Mouse (Mus musculus) limb, embryonic 11.5 days (tissue): ENCODE measurements at regions not wholly inside any gene's neighbourhood (a gene's known extent, or its start where the extent isn't known, plus 50 kb on each side); places are given as distances from the start of the nearest gene placed in this dataset.

Source experiments
- ATAC-seq: fragments of 200-750 bp; cut with Nextera tagmentation; 2 replicates; pipeline ENCODE4 v1.8.0; 2017; ENCODE audit warnings: low read depth; ENCODE audit not compliant: insufficient number of reproducible peaks, low FRiP score, low TSS enrichment
- DNase-seq: peaks from one replicate; pipeline ENCODE4 v3.0.0-alpha.2; 2015; ENCODE audit warnings: low spot score
- H3K27ac ChIP-seq: fragments of 300-500 bp; sonication (generic); replicated peaks from 2 replicates; pipeline ENCODE4 v1.5.1; 2014; ENCODE audit warnings: low read depth, mild to moderate bottlenecking, low read length
- H3K27me3 ChIP-seq: fragments of 300-500 bp; sonication (generic); 2 replicates; pipeline ENCODE4 v1.6.1; 2014; ENCODE audit warnings: mild to moderate bottlenecking, low read length, mixed read lengths; ENCODE audit not compliant: control insufficient read depth, insufficient read depth
- H3K36me3 ChIP-seq: fragments of 300-500 bp; sonication (generic); 2 replicates; pipeline ENCODE4 v1.6.1; 2014; ENCODE audit warnings: mild to moderate bottlenecking, low read length, moderate library complexity, mixed read lengths; ENCODE audit not compliant: control insufficient read depth, insufficient read depth
- H3K4me1 ChIP-seq: fragments of 300-500 bp; sonication (generic); 2 replicates; pipeline ENCODE4 v1.6.1; 2014; ENCODE audit warnings: low read length, mixed read lengths; ENCODE audit not compliant: control insufficient read depth, insufficient read depth
- H3K4me2 ChIP-seq: fragments of 300-500 bp; sonication (generic); 2 replicates; pipeline ENCODE4 v1.6.1; 2014; ENCODE audit warnings: low read depth, mild to moderate bottlenecking, moderate library complexity; ENCODE audit not compliant: severe bottlenecking
- H3K4me3 ChIP-seq: fragments of 300-500 bp; sonication (generic); 2 replicates; pipeline ENCODE4 v1.5.1; 2014; ENCODE audit warnings: low read depth, low read length
- H3K9ac ChIP-seq: fragments of 300-500 bp; sonication (generic); 2 replicates; pipeline ENCODE4 v1.6.1; 2014; ENCODE audit warnings: mild to moderate bottlenecking, low read length
- H3K9me3 ChIP-seq: fragments of 300-500 bp; sonication (generic); 2 replicates; pipeline ENCODE4 v1.6.1; 2016; ENCODE audit warnings: low read length; ENCODE audit not compliant: control insufficient read depth
- WGBS: fragments of 180-500 bp; shearing (Covaris S2); extraction: QIAGEN DNeasy Blood & Tissue Kit; methylation state at CpG from one replicate; pipeline ENCODE4 v1.1.7; 2014; 5-methylcytosine and 5-hydroxymethylcytosine counted together

DNA sequence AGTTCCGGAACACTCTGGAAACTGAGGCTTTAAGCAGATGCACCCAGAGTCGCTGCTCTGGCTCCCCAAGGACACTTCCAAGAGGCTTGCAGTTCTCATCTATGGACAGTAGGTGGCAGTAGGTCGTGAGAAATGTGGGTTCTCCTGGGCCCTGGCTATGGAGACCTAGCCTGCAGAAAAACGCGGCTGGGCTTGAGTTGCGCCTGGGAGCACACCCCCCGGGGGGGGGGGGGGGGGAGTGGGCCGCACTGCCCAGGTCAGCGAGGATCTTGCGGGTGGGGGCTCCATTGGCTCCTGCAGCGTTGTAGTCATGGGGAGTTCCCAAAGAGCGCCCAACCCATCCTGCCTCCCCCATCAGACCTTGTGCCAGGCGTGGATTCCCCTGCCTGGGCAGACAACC is 473.3 kb downstream of the Insc start:
- peaks cover 5% of the 10 kb centered on the region; the same call in 1 of the 2 replicates for H3K4me1 ChIP-seq
- H3K4me2 ChIP-seq, result peak overlapping the region; percentile 56
- peak overlapping the region; percentile 18; the same call in 1 of the 2 replicates for H3K4me3 ChIP-seq
- H3K9ac ChIP-seq, result no peak overlapping the region
- no peaks in the 10 kb centered on the region for H3K27me3 ChIP-seq
- ATAC-seq (peak; percentile 92), DNase-seq (peak; percentile 93)
- 2% methylated on average over 13 of the region's 13 CpGs for WGBS
- no peak overlapping the region for H3K27ac ChIP-seq
- no peaks in the 10 kb centered on the region for H3K36me3 ChIP-seq
- H3K9me3 ChIP-seq, result no peaks in the 10 kb centered on the region

DNA sequence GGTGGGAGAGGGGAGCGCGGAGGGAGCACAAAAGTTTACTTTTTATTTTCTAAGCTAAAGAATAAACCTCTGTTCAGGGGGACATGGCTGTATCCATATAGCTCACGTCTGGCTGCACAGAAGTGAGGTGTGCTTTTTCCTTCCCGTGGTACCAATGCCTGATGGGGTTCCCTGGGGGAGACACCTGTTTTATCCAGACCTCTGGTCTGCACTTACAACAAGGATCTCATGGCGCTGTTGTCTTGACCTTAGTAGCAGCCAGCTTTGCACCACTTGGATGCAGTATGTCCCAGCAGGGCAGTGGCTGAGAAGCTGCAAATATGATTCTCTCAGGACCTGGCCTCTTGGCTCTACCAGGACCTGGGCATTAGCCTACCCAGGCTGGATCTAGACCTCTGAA is 473.8 kb downstream of the Insc start:
- DNase-seq, result peak; percentile 51
- no peaks in the 10 kb centered on the region for H3K36me3 ChIP-seq
- H3K9me3 ChIP-seq, result no peaks in the 10 kb centered on the region
- H3K4me2 ChIP-seq, result peak overlapping the region; percentile 56
- no peak overlapping the region for H3K9ac ChIP-seq
- H3K4me3 ChIP-seq, result peak overlapping the region; percentile 18; the same call in 1 of the 2 replicates
- peak; percentile 57 for ATAC-seq
- H3K4me1 ChIP-seq, result peaks cover 5% of the 10 kb centered on the region; the same call in 1 of the 2 replicates
- H3K27me3 ChIP-seq, result no peaks in the 10 kb centered on the region
- 4% methylated on average over 5 of the region's 5 CpGs for WGBS
- H3K27ac ChIP-seq, result no peak overlapping the region

DNA sequence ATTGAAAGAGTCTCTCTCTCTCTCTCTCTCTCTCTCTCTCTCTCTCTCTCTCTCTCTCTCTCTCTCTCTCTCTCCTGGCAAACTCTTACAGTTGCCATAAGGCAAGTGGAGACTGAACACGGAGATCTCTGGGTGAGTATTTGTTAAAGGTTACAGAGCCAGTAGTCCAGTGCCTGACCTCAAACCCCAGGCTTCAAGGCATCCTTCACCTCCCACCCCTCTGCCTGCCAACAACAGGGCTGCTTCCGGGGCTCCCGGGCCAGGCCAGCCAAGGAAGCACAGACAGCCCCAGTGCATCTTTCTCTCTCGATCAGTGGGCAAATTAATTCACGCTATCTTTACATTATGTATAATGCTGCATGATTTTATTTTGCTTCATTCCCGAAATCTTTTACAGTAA is 474.2 kb downstream of the Insc start:
- no peak overlapping the region for H3K27ac ChIP-seq
- ATAC-seq, result no peak
- H3K4me2 ChIP-seq, result no peak overlapping the region
- H3K4me1 ChIP-seq, result peaks cover 5% of the 10 kb centered on the region; the same call in 1 of the 2 replicates
- no peaks in the 10 kb centered on the region for H3K9me3 ChIP-seq
- no peaks in the 10 kb centered on the region for H3K27me3 ChIP-seq
- WGBS, result 37% methylated on average over 6 of the region's 6 CpGs
- H3K36me3 ChIP-seq, result no peaks in the 10 kb centered on the region
- H3K4me3 ChIP-seq, result no peak overlapping the region
- DNase-seq, result no peak
- no peak overlapping the region for H3K9ac ChIP-seq

GRCm38 (mm10) chr7:115218596-115219180 is 475.2 kb downstream of the Insc start:
- ATAC-seq (no peak), DNase-seq (peak; percentile 31)
- no peak overlapping the region for H3K9ac ChIP-seq
- 28% methylated on average over 13 of the region's 13 CpGs for WGBS
- no peak overlapping the region for H3K4me2 ChIP-seq
- H3K27me3 ChIP-seq, result no peaks in the 10 kb centered on the region
- H3K4me3 ChIP-seq, result no peak overlapping the region
- no peak overlapping the region for H3K27ac ChIP-seq
- H3K9me3 ChIP-seq, result no peaks in the 10 kb centered on the region
- H3K4me1 ChIP-seq, result peaks cover 5% of the 10 kb centered on the region; the same call in 1 of the 2 replicates
- H3K36me3 ChIP-seq, result no peaks in the 10 kb centered on the region

- Histone ChIP-seq H3K9ac (no peak overlapping the region), H3K4me3 (no peak overlapping the region), H3K9me3 (no peaks in the 10 kb centered on the region), H3K36me3 (no peaks in the 10 kb centered on the region), H3K27ac (no peak overlapping the region), H3K27me3 (no peaks in the 10 kb centered on the region), H3K4me2 (no peak overlapping the region), H3K4me1 (peaks cover 2% of the 10 kb centered on the region; the same call in 1 of the 2 replicates)
- WGBS, result 46% methylated on average over 6 of the region's 7 CpGs
- DNase-seq (no peak), ATAC-seq (no peak)
Measured at GRCm38 (mm10) chr7:115222642-115223041, 479.1 kb downstream of the Insc start.

DNA sequence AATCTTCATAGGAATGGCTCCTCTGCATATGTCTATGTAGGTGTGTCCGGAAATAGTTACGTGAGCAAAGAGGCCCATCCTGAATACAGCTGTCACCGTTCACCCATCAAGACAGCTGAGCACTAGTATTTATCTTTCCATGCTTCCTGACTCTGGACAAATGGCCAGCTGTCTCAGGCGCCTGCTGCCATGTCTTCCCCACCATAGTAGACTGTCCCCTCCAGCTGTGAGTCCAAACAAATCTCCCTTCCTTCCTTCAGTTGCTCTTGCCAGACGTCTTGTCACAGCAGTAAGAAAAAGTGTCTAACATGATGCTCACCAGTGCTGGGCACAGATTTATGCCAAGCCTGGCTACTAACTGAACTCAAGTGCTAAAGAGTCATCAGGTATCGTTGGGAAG is 487.0 kb downstream of the Insc start:
- WGBS, result 80% methylated on average over 6 of the region's 6 CpGs
- no peaks in the 10 kb centered on the region for H3K9me3 ChIP-seq
- H3K36me3 ChIP-seq, result no peaks in the 10 kb centered on the region
- no peaks in the 10 kb centered on the region for H3K4me1 ChIP-seq
- H3K27me3 ChIP-seq, result no peaks in the 10 kb centered on the region; the same call in 1 of the 2 replicates
- H3K4me2 ChIP-seq, result no peak overlapping the region
- ATAC-seq (no peak), DNase-seq (no peak)
- H3K27ac ChIP-seq, result no peak overlapping the region
- no peak overlapping the region for H3K9ac ChIP-seq
- H3K4me3 ChIP-seq, result no peak overlapping the region

DNA sequence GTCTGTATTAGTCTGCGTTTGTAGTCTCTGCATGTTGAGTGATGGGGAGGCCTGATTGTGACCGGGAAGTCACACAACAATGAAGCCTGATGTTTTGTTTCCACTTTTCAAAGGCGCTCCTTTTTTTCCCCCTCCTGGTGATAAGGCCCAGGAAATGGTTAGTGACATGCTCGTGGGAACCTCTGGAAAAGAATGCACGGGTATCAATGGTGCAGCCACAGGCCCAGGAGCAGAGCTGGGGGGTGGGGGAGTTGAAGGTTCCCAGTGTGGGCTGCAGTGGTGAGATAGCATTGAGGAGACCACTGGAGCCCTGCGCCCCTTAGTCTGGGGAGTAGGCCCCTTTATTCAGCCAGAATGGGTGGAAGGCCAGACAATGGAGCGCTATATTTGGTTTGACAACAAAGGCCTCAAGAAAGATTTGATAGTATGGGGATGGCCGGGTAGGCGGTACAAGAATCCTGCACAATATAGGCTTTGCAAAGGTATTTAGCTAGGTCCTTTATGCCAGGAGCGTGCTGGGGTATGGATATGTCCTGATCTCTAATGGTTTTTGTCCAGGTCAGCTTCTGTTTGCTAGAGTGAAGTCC is 490.4 kb downstream of the Insc start:
- DNase-seq, result no peak

GRCm38 (mm10) chr7:115237131-115237530 is 493.6 kb downstream of the Insc start:
- no peak overlapping the region for H3K4me2 ChIP-seq
- H3K27ac ChIP-seq, result no peak overlapping the region
- H3K9me3 ChIP-seq, result no peaks in the 10 kb centered on the region
- H3K9ac ChIP-seq, result no peak overlapping the region
- H3K27me3 ChIP-seq, result no peaks in the 10 kb centered on the region; the same call in 1 of the 2 replicates
- no peak for ATAC-seq
- DNase-seq, result no peak
- H3K4me1 ChIP-seq, result no peaks in the 10 kb centered on the region
- no peak overlapping the region for H3K4me3 ChIP-seq
- WGBS, result 83% methylated on average over 1 of the region's 1 CpGs
- H3K36me3 ChIP-seq, result no peaks in the 10 kb centered on the region

More for the DNA sequence above, 490.4 kb downstream of the Insc start:
- Histone ChIP-seq H3K36me3 (no peaks in the 10 kb centered on the region), H3K27me3 (no peaks in the 10 kb centered on the region; the same call in 1 of the 2 replicates), H3K4me2 (no peak overlapping the region), H3K4me1 (no peaks in the 10 kb centered on the region), H3K9ac (no peak overlapping the region), H3K4me3 (no peak overlapping the region), H3K9me3 (no peaks in the 10 kb centered on the region), H3K27ac (no peak overlapping the region)
- ATAC-seq, result no peak
- WGBS, result 61% methylated on average over 10 of the region's 10 CpGs
